Mouse (Mus musculus): ENCODE data around the gene Epha2.

The Epha2 gene

GRCm38 (mm10) chr4:141316498-141317180 lies 15.6 kb downstream of the Epha2 start:
- Histone ChIP-seq H3K4me3 (replicated peaks; ENCODE audit: low read length) (peak overlapping the region; percentile 66; the same call in 1 of the 2 replicates), H3K4me1 (replicated peaks; ENCODE audit: low read depth, low read length) (peaks cover 93% of the 10 kb centered on the region), H3K27me3 (ENCODE audit: insufficient read depth, low read length) (no peaks in the 10 kb centered on the region), H3K9me3 (ENCODE audit: low read length) (no peaks in the 10 kb centered on the region), H3K36me3 (ENCODE audit: insufficient read depth, low read length) (peaks cover 99% of the 10 kb centered on the region)
- TF ChIP-seq POU5F1 (IDR thresholded peaks at IDR 0.05; ENCODE audit: borderline replicate concordance, low read length) = no peak
- TF ChIP-seq NANOG (IDR thresholded peaks at IDR 0.05; ENCODE audit: borderline replicate concordance, low read length) = no peak
- TF ChIP-seq CTCF (conservative IDR thresholded peaks at IDR 0.05; ENCODE audit: low read length) = no peak

GRCm38 (mm10) chr4:141317914-141318313 lies 16.9 kb downstream of the Epha2 start:
- no peaks in the 10 kb centered on the region for H3K27me3 ChIP-seq (ENCODE audit: insufficient read depth, low read length)
- no peaks in the 10 kb centered on the region for H3K9me3 ChIP-seq (ENCODE audit: low read length)
- TF ChIP-seq NANOG (IDR thresholded peaks at IDR 0.05; ENCODE audit: borderline replicate concordance, low read length) (no peak), POU5F1 (IDR thresholded peaks at IDR 0.05; ENCODE audit: borderline replicate concordance, low read length) (no peak), CTCF (conservative IDR thresholded peaks at IDR 0.05; ENCODE audit: low read length) (no peak)
- H3K4me1 ChIP-seq (replicated peaks; ENCODE audit: low read depth, low read length) = peaks cover 93% of the 10 kb centered on the region
- no peak overlapping the region for H3K4me3 ChIP-seq (replicated peaks; ENCODE audit: low read length)
- peaks cover 99% of the 10 kb centered on the region for H3K36me3 ChIP-seq (ENCODE audit: insufficient read depth, low read length)

GRCm38 (mm10) chr4:141322526-141322925 lies 21.5 kb downstream of the Epha2 start:
- peaks cover 93% of the 10 kb centered on the region for H3K4me1 ChIP-seq (replicated peaks; ENCODE audit: low read depth, low read length)
- H3K4me3 ChIP-seq (replicated peaks; ENCODE audit: low read length) = no peak overlapping the region
- H3K27me3 ChIP-seq (ENCODE audit: insufficient read depth, low read length) = no peaks in the 10 kb centered on the region
- H3K36me3 ChIP-seq (ENCODE audit: insufficient read depth, low read length) = peaks cover 99% of the 10 kb centered on the region
- no peak for TF ChIP-seq CTCF (conservative IDR thresholded peaks at IDR 0.05; ENCODE audit: low read length)
- TF ChIP-seq POU5F1 (IDR thresholded peaks at IDR 0.05; ENCODE audit: borderline replicate concordance, low read length) = no peak
- no peak for TF ChIP-seq NANOG (IDR thresholded peaks at IDR 0.05; ENCODE audit: borderline replicate concordance, low read length)
- no peaks in the 10 kb centered on the region for H3K9me3 ChIP-seq (ENCODE audit: low read length)

- no peaks in the 10 kb centered on the region for H3K27me3 ChIP-seq (ENCODE audit: insufficient read depth, low read length)
- no peaks in the 10 kb centered on the region for H3K9me3 ChIP-seq (ENCODE audit: low read length)
- peaks cover 100% of the 10 kb centered on the region for H3K36me3 ChIP-seq (ENCODE audit: insufficient read depth, low read length)
- TF ChIP-seq POU5F1 (IDR thresholded peaks at IDR 0.05; ENCODE audit: borderline replicate concordance, low read length) (no peak), NANOG (IDR thresholded peaks at IDR 0.05; ENCODE audit: borderline replicate concordance, low read length) (no peak)
- no peak overlapping the region for H3K4me3 ChIP-seq (replicated peaks; ENCODE audit: low read length)
- H3K4me1 ChIP-seq (replicated peaks; ENCODE audit: low read depth, low read length) = peaks cover 95% of the 10 kb centered on the region
Measured at GRCm38 (mm10) chr4:141324771-141325191, 23.7 kb downstream of the Epha2 start.

GRCm38 (mm10) chr4:141325636-141326035 lies 24.6 kb downstream of the Epha2 start:
- no peak overlapping the region for H3K4me3 ChIP-seq (replicated peaks; ENCODE audit: low read length)
- H3K4me1 ChIP-seq (replicated peaks; ENCODE audit: low read depth, low read length) = peaks cover 98% of the 10 kb centered on the region
- peaks cover 99% of the 10 kb centered on the region for H3K36me3 ChIP-seq (ENCODE audit: insufficient read depth, low read length)
- TF ChIP-seq NANOG (IDR thresholded peaks at IDR 0.05; ENCODE audit: borderline replicate concordance, low read length) (no peak), POU5F1 (IDR thresholded peaks at IDR 0.05; ENCODE audit: borderline replicate concordance, low read length) (no peak), CTCF (conservative IDR thresholded peaks at IDR 0.05; ENCODE audit: low read length) (no peak)
- H3K9me3 ChIP-seq (ENCODE audit: low read length) = no peaks in the 10 kb centered on the region
- H3K27me3 ChIP-seq (ENCODE audit: insufficient read depth, low read length) = no peaks in the 10 kb centered on the region

- Histone ChIP-seq H3K4me1 (replicated peaks; ENCODE audit: low read depth, low read length) (peaks cover 96% of the 10 kb centered on the region), H3K9me3 (ENCODE audit: low read length) (no peaks in the 10 kb centered on the region), H3K4me3 (replicated peaks; ENCODE audit: low read length) (no peak overlapping the region), H3K36me3 (ENCODE audit: insufficient read depth, low read length) (peaks cover 84% of the 10 kb centered on the region), H3K27me3 (ENCODE audit: insufficient read depth, low read length) (no peaks in the 10 kb centered on the region)
- TF ChIP-seq CTCF (conservative IDR thresholded peaks at IDR 0.05; ENCODE audit: low read length) (no peak), NANOG (IDR thresholded peaks at IDR 0.05; ENCODE audit: borderline replicate concordance, low read length) (no peak), POU5F1 (IDR thresholded peaks at IDR 0.05; ENCODE audit: borderline replicate concordance, low read length) (no peak)
Measured at GRCm38 (mm10) chr4:141327075-141327474, 26.0 kb downstream of the Epha2 start.

- Histone ChIP-seq H3K4me1 (replicated peaks; ENCODE audit: low read depth, low read length) (peaks cover 96% of the 10 kb centered on the region), H3K4me3 (replicated peaks; ENCODE audit: low read length) (peak overlapping the region; percentile 32), H3K27me3 (ENCODE audit: insufficient read depth, low read length) (peaks cover 4% of the 10 kb centered on the region; the same call in 1 of the 2 replicates), H3K36me3 (ENCODE audit: insufficient read depth, low read length) (peaks cover 68% of the 10 kb centered on the region), H3K9me3 (ENCODE audit: low read length) (no peaks in the 10 kb centered on the region)
- no peak for TF ChIP-seq POU5F1 (IDR thresholded peaks at IDR 0.05; ENCODE audit: borderline replicate concordance, low read length)
- TF ChIP-seq CTCF (conservative IDR thresholded peaks at IDR 0.05; ENCODE audit: low read length) = no peak
- TF ChIP-seq NANOG (IDR thresholded peaks at IDR 0.05; ENCODE audit: borderline replicate concordance, low read length) = no peak
Measured at GRCm38 (mm10) chr4:141328742-141329141, 27.7 kb downstream of the Epha2 start.

GRCm38 (mm10) chr4:141329968-141330367 lies 28.9 kb downstream of the Epha2 start:
- H3K36me3 ChIP-seq (ENCODE audit: insufficient read depth, low read length) = peaks cover 55% of the 10 kb centered on the region
- TF ChIP-seq POU5F1 (IDR thresholded peaks at IDR 0.05; ENCODE audit: borderline replicate concordance, low read length) (no peak), CTCF (conservative IDR thresholded peaks at IDR 0.05; ENCODE audit: low read length) (no peak), NANOG (IDR thresholded peaks at IDR 0.05; ENCODE audit: borderline replicate concordance, low read length) (no peak)
- H3K4me3 ChIP-seq (replicated peaks; ENCODE audit: low read length) = 0 out of 2 replicates have a peak overlapping the region, but pooled peaks have one; percentile 1
- peaks cover 97% of the 10 kb centered on the region for H3K4me1 ChIP-seq (replicated peaks; ENCODE audit: low read depth, low read length)
- H3K9me3 ChIP-seq (ENCODE audit: low read length) = no peaks in the 10 kb centered on the region
- H3K27me3 ChIP-seq (ENCODE audit: insufficient read depth, low read length) = peaks cover 5% of the 10 kb centered on the region; the same call in 1 of the 2 replicates
